Mouse (Mus musculus) MEL (cell line): ENCODE measurements around the gene Gm42791.

ENCODE experiments used
- CHD1 ChIP-seq: IDR thresholded peaks from 2 replicates; pipeline ENCODE4 v1.6.1; 2012; ENCODE audit warnings: low read depth, mild to moderate bottlenecking, inconsistent platforms, low read length, improper control_type of control experiment
- CTCF ChIP-seq, 3 experiments: IDR thresholded peaks in 2 of 3; conservative IDR thresholded peaks in 1 of 3; 2 replicates each; pipeline ENCODE4 v1.5.1; 2011 to 2012; ENCODE audit warnings: low read length in 3 of 3, low read depth in 2 of 3, mild to moderate bottlenecking in 2 of 3, improper control_type of control experiment in 1 of 3, inconsistent platforms in 1 of 3, mixed read lengths in 1 of 3, moderate library complexity in 1 of 3; ENCODE audit not compliant: control insufficient read depth in 1 of 3, insufficient read depth in 1 of 3, poor library complexity in 1 of 3, severe bottlenecking in 1 of 3
- ELF1 ChIP-seq: IDR thresholded peaks from 2 replicates; pipeline ENCODE4 v1.6.1; 2014; ENCODE audit warnings: low read depth, mild to moderate bottlenecking, inconsistent platforms, low read length, improper control_type of control experiment, moderate library complexity
- GABPA ChIP-seq: IDR thresholded peaks from 2 replicates; pipeline ENCODE4 v1.6.1; 2012; ENCODE audit warnings: low read depth, mild to moderate bottlenecking, inconsistent platforms, low read length, improper control_type of control experiment, moderate library complexity
- MAFK ChIP-seq: IDR thresholded peaks from 2 replicates; pipeline ENCODE4 v1.6.1; 2011; ENCODE audit warnings: low read depth, mild to moderate bottlenecking, low read length, improper control_type of control experiment, borderline replicate concordance
- MAZ ChIP-seq: IDR thresholded peaks from 2 replicates; pipeline ENCODE4 v1.6.1; 2012; ENCODE audit warnings: low read depth, mild to moderate bottlenecking, inconsistent platforms, low read length, improper control_type of control experiment
- MYC ChIP-seq: IDR thresholded peaks from 2 replicates; pipeline ENCODE4 v1.6.1; 2011; ENCODE audit warnings: low read depth, mild to moderate bottlenecking, low read length, improper control_type of control experiment, moderate library complexity
- NRF1 ChIP-seq: IDR thresholded peaks from 2 replicates; pipeline ENCODE4 v1.6.1; 2014; ENCODE audit warnings: low read depth, mild to moderate bottlenecking, inconsistent platforms, low read length, improper control_type of control experiment, moderate library complexity; ENCODE audit not compliant: poor library complexity, insufficient read depth, severe bottlenecking
- POLR2A ChIP-seq, 2 experiments: IDR thresholded peaks; 2 replicates each; pipeline ENCODE4 v1.6.1; 2011 to 2012; ENCODE audit warnings: low read length in 2 of 2, mild to moderate bottlenecking in 2 of 2, control low read depth in 1 of 2, improper control_type of control experiment in 1 of 2, low read depth in 1 of 2, moderate library complexity in 1 of 2; ENCODE audit not compliant: control insufficient read depth in 1 of 2, insufficient read depth in 1 of 2, poor library complexity in 1 of 2
- SIN3A ChIP-seq: IDR thresholded peaks from 2 replicates; pipeline ENCODE4 v1.6.1; 2012; ENCODE audit warnings: low read length, improper control_type of control experiment, inconsistent platforms
- UBTF ChIP-seq: IDR thresholded peaks from 2 replicates; pipeline ENCODE4 v1.6.1; 2012; ENCODE audit warnings: low read depth, mild to moderate bottlenecking, inconsistent platforms, low read length, improper control_type of control experiment, moderate library complexity, borderline replicate concordance; ENCODE audit not compliant: insufficient read depth
- USF1 ChIP-seq: IDR thresholded peaks from 2 replicates; pipeline ENCODE4 v1.6.1; 2014; ENCODE audit warnings: low read depth, mild to moderate bottlenecking, inconsistent platforms, low read length, improper control_type of control experiment, moderate library complexity

DNA sequence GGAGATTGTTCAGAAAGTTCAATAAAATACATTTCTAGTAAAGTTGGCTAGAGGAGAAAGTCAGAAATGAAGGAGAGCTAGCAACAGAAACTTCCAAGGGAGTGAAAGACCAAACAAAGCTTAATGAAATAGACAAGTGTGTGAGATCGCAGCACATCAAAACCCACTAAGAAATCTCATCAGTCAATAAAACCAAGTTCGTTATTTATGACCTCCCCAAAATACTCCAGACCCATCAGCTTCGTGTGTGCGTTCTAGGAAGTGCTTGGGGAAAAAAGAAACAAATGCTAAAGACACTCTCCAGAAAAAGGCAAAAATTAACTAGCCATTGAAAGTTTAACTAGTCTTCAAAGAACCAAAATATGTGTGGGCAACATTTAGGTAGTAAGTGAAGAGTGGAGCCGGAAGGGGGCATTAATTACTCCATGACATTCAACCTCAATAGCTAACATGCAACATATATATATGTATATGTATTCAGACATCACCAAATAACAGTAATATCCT is 67.2 kb downstream of the Gm42791 start:
- TF ChIP-seq CHD1 (peak; percentile 90; the same call in 1 of the 2 replicates), MYC (peak; percentile 39; the same call in 1 of the 2 replicates), MAFK (no peak), GABPA (no peak), UBTF (no peak), CTCF (IDR thresholded peaks at IDR 0.05 in 2 of 3, conservative IDR thresholded peaks at IDR 0.05 in 1 of 3; ENCODE audit: control insufficient read depth in 1 of 3, insufficient read depth in 1 of 3, low read depth in 2 of 3, low read length in 3 of 3, poor library complexity in 1 of 3, severe bottlenecking in 1 of 3) (peak in 1 of 3 experiments; percentile 30; a peak in 1 of 6 replicates), POLR2A (IDR thresholded peaks at IDR 0.05; ENCODE audit: control insufficient read depth in 1 of 2, insufficient read depth in 1 of 2, low read depth in 1 of 2, low read length in 2 of 2, poor library complexity in 1 of 2) (no peak), USF1 (no peak), NRF1 (no peak), ELF1 (0 out of 2 replicates have a peak, but pooled peaks have one; percentile 22), MAZ (no peak), SIN3A (no peak; the same call in 1 of the 2 replicates)
